Mouse (Mus musculus): ENCODE measurements around the gene Pigr. TPM values are rescaled to one million over a fixed set of nuclear protein-coding genes. Genes with fewer than 3 reads are reported as not detected.

Gene Pigr
- not detected in 2 replicates for total RNA-seq (2015)
- not detected in 2 replicates for total RNA-seq (2017)

DNA sequence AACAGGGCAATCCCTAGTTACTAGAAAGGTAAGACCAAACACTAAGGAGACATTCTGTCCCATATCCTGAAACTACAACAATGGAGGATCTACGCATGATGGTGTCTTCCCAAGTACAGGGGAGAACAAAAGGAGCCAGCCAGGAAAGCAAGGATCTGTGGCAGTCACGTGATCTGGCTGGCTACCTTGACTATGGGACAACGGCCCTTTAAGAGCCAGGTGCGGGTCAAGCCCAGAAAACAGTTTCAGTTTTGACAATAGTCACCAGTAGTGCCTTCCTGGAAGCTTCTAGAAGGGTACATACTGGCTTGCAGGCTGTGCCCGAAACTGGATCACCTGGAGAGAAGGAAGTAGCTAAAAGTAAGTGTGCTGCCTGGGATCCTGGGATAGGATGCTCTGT, at the start of gene Pigr:
Gene Pigr, plus strand, starts transcription at position 237 of the 400 bp plus-strand sequence.
- ATAC-seq (replicated peaks; ENCODE audit: poor library complexity): no peak

DNA sequence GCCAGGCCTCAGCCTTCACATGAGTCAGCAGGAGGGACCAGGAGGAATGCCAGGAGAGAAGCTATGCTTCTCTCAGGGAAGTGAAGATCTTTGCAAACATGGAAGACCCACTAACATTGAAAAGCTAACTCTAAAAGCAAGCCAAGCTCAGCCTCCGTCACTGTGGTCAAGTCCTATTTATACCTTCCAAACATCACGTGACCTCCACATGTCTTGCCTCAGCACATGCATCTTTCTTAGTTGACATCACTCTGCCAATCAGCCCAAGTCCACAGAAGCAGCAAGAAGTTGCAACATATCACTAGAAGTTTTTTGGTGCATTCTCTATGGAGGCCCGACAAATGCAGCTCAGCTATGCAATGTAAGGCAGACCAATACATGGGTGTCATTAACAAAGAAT, 46.6 kb upstream of the Pigr start:
- ATAC-seq (replicated peaks; ENCODE audit: poor library complexity): no peak

DNA sequence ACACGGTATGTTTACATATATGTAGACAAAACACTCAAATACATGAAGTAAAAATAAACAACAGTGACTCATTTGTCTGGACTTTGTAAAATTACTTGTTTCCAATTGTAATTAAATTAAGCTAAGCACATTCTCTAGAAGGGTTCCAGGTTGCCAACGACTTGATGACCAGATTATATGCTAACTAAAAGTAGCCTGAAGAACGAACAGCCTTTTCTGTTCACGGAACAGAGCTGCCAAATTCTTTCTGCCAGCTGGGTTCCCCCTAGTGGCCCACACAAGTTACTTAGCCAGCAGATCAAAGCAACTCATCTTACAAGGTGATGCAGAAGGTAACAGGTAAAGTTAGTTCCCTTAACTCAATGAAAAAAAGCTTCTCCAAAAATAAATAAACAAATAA, 42.4 kb upstream of the Pigr start:
- peak; percentile 74 for ATAC-seq (replicated peaks; ENCODE audit: poor library complexity)

GRCm38 (mm10) chr1:130787001-130787400, 39.5 kb upstream of the Pigr start:
- ATAC-seq (replicated peaks; ENCODE audit: poor library complexity): peak; percentile 75

GRCm38 (mm10) chr1:130789512-130790451, 36.7 kb upstream of the Pigr start:
- peak; percentile 39; the same call in 1 of the 2 replicates for ATAC-seq (replicated peaks; ENCODE audit: poor library complexity)

- no peak for ATAC-seq (replicated peaks; ENCODE audit: poor library complexity)
Measured at GRCm38 (mm10) chr1:130795331-130795730, 31.2 kb upstream of the Pigr start.

GRCm38 (mm10) chr1:130796967-130797684, 29.4 kb upstream of the Pigr start:
- ATAC-seq (replicated peaks; ENCODE audit: poor library complexity): peak; percentile 90

- ATAC-seq (replicated peaks; ENCODE audit: poor library complexity): no peak
Measured at GRCm38 (mm10) chr1:130798037-130798436, 28.4 kb upstream of the Pigr start.

DNA sequence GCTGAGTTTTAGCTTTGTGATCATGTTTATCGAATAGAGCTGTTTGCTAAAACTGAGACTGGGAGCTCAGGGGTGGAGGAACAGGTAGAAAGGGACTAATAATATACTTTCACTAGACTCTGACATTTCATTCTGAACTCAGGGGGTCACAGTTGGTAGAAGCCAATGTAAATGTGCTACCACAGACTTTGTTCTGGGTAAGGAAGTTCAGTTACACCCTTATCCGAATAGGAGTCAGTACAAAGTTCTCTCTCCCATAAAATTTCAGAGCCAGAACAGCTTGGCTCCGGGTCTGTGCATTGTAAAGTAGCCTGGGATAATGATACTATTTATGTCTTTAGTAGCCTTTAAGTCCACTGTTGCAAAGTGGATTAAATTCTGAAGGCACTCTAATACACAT, 27.9 kb upstream of the Pigr start:
- ATAC-seq (replicated peaks; ENCODE audit: poor library complexity): no peak

GRCm38 (mm10) chr1:130799399-130799798, 27.1 kb upstream of the Pigr start:
- no peak for ATAC-seq (replicated peaks; ENCODE audit: poor library complexity)

DNA sequence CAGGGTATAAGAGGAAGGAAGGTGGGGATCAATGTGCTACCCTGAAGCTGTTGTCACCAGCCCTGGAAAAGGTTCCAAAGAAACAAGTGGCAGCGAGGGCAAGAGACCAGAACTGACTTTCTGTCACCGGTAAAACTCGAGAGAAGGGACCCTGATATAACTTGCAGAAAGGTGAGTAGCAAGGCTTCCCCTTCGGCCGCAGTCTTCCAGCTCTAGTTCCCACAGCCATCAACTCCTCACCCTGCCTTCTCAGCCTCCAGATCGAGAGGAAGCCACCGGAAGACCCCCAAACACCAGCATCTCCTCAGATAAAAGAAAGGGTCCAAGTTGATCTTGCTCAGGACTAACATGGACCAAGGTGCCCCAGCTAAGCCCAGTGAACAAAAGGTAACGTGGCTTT, 25.9 kb upstream of the Pigr start, which contains the start of gene Fcamr:
Gene Fcamr, plus strand, starts transcription at position 301 of the 400 bp plus-strand sequence.
- ATAC-seq (replicated peaks; ENCODE audit: poor library complexity): no peak

GRCm38 (mm10) chr1:130801511-130801910, 25.0 kb upstream of the Pigr start:
- no peak for ATAC-seq (replicated peaks; ENCODE audit: poor library complexity)

- ATAC-seq (replicated peaks; ENCODE audit: poor library complexity): no peak
Measured at GRCm38 (mm10) chr1:130802976-130803375, 23.5 kb upstream of the Pigr start.

DNA sequence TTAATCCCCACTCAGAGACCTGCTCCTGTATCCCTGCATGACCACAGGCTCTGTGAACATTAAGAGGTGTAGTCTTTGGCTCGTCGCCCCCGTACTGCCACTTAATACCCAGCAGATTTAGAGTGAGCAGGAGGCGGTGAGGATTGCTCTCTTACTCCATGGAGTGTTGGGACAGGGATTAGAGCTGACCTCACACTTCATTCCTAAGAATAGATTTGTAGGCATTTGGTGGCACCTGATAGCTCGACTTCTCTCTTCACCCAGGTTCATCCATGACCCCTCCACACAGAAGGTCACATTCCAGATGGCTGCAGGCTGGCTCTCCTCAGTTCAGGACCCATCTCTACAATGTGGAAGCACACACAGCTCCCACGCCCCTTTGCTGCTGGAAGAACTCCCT, 22.2 kb upstream of the Pigr start:
- no peak for ATAC-seq (replicated peaks; ENCODE audit: poor library complexity)

DNA sequence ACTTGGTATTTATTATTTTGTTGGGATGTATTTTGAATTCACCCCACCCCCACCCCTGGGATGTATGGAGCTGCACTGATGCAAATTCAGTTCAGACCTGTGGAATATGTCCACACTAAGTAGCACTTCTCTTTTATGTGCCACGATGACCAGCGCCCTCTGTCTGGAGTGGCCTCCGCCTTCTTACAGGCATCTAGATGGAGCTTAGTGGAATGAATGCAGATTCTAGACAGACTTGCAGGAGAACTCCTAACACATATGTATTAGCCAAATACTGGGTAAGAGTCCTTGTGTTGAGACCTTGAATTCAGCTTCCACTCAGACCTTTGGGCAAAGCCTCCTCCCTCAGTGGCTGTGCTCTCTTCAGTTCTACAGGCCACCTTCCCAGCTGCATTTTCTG, 15.6 kb upstream of the Pigr start:
- ATAC-seq (replicated peaks; ENCODE audit: poor library complexity): no peak

DNA sequence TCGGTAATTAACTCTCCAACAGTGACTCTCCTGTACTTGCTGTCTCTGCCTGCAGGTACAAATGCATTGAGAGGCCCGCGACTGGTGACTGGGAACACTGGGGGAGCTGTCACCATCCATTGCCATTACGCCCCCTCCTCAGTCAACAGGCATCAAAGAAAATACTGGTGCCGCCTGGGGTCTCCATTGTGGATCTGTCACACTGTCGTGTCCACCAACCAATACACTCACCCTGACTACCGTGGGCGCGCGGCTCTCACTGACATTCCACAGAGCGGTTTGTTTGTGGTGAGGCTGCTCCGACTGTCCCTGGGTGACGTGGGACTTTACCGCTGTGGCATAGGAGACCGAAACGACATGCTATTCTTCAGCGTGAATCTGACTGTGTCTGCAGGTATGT, 15.2 kb upstream of the Pigr start:
- ATAC-seq (replicated peaks; ENCODE audit: poor library complexity): no peak

- ATAC-seq (replicated peaks; ENCODE audit: poor library complexity): no peak
Measured at GRCm38 (mm10) chr1:130819737-130820136, 6.7 kb upstream of the Pigr start.

DNA sequence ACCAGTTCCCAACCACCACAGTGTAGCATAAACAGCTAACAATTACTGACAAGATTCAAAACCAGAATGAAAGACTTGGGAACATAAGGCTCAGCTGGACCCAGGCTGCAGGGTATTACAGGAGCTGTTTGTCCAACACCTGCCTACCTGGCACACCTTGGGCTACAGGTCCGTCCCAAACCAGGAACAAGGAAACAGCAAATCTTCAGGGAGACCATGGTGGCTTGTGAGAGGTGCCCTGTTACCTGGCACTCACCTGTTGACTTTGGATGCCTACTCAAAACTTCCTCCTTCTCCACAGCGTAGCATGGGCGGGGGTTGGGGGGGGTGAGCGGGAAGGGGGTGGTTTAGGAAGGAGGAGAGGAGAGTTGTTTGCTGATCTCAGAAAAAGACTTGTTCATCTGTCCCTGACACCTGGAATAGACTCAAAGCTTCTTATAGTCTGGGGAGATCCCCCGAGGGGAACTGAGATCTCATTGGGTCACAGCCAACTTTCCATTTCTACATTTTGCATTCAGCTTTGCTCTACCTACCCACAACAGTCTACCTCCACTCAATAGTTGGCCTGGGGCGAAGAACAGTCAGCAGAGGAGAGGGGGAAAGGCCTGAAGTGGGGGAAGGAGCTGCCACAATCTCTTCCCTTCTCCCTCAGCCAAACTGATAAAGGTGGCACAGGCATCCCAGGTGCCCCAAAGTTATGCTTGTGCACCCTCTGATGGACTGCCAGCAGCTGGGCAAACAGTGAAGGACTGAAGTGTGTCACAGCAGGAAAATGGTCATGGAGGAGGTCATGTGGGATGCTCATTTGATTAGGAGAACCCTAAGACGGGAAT, 6.0 kb upstream of the Pigr start:
- ATAC-seq (replicated peaks; ENCODE audit: poor library complexity): 0 out of 2 replicates have a peak, but pooled peaks have one; percentile 30

- peak; percentile 47 for ATAC-seq (replicated peaks; ENCODE audit: poor library complexity)
Measured at GRCm38 (mm10) chr1:130821149-130821471, 5.4 kb upstream of the Pigr start.

GRCm38 (mm10) chr1:130821911-130822625, 4.4 kb upstream of the Pigr start:
- ATAC-seq (replicated peaks; ENCODE audit: poor library complexity): no peak
